Mouse (Mus musculus) kidney, postnatal 36 days (tissue): ENCODE data around the gene Katna1.

ENCODE experiments used
- DNase-seq, 2 experiments: peaks; one replicate each; pipeline ENCODE4 v3.0.0; 2021 to 2022; ENCODE audit warnings: mixed read lengths in 2 of 2

The Katna1 gene

GRCm38 (mm10) chr10:7780238-7781176 is 54.7 kb downstream of the Katna1 start:
- DNase-seq, result peak; percentile 94 to 95

- no peak for DNase-seq
These were observed 55.4 kb downstream of the Katna1 start for GRCm38 (mm10) chr10:7781214-7781613.

- DNase-seq, result no peak
These were observed 61.5 kb downstream of the Katna1 start for GRCm38 (mm10) chr10:7787319-7787718.

GRCm38 (mm10) chr10:7792254-7792750 is 66.5 kb downstream of the Katna1 start:
- DNase-seq, result no peak

GRCm38 (mm10) chr10:7792751-7793385 is 67.1 kb downstream of the Katna1 start, which contains the start of the genes Ginm1 and Ppil4:
Gene Ginm1 (minus strand): TSS chr10:7792824.
Gene Ppil4 (plus strand): TSS chr10:7792891.
- DNase-seq, result peak; percentile 87 to 94

GRCm38 (mm10) chr10:7801258-7801657 is 75.5 kb downstream of the Katna1 start:
- DNase-seq, result no peak

- no peak for DNase-seq
These were observed 76.8 kb downstream of the Katna1 start for GRCm38 (mm10) chr10:7802519-7803140.

GRCm38 (mm10) chr10:7809937-7810336 is 84.1 kb downstream of the Katna1 start:
- DNase-seq, result peak; percentile 54 to 58
